Mouse (Mus musculus) kidney, postnatal 36 days (tissue): ENCODE results near the gene D330045A20Rik.

Experiments used
- DNase-seq, 2 experiments: peaks; one replicate each; pipeline ENCODE4 v3.0.0; 2021 to 2022; ENCODE audit warnings: mixed read lengths in 2 of 2

The D330045A20Rik gene

GRCm38 (mm10) chrX:139480022-139480894 is at the start of gene D330045A20Rik:
D330045A20Rik (plus strand) TSS chrX:139480367.
- peak in 1 of 2 experiments; percentile 28 for DNase-seq

- no peak for DNase-seq
Measured at GRCm38 (mm10) chrX:139432550-139432949, 47.6 kb upstream of the D330045A20Rik start.

- DNase-seq: no peak
Measured at GRCm38 (mm10) chrX:139435202-139435601, 45.0 kb upstream of the D330045A20Rik start.

GRCm38 (mm10) chrX:139441057-139441456 is 39.1 kb upstream of the D330045A20Rik start:
- peak in 1 of 2 experiments; percentile 2 for DNase-seq

GRCm38 (mm10) chrX:139456812-139457211 is 23.4 kb upstream of the D330045A20Rik start:
- no peak for DNase-seq

- DNase-seq: no peak
Measured at GRCm38 (mm10) chrX:139482083-139482482, 1.9 kb downstream of the D330045A20Rik start.

GRCm38 (mm10) chrX:139484974-139485373 is 4.8 kb downstream of the D330045A20Rik start:
- no peak for DNase-seq

- DNase-seq: no peak
Measured at GRCm38 (mm10) chrX:139516156-139516555, 36.0 kb downstream of the D330045A20Rik start.

- DNase-seq: no peak
Measured at GRCm38 (mm10) chrX:139519251-139519650, 39.1 kb downstream of the D330045A20Rik start.

GRCm38 (mm10) chrX:139524303-139525091 is 44.3 kb downstream of the D330045A20Rik start:
- peak; percentile 11 to 43 for DNase-seq

GRCm38 (mm10) chrX:139525724-139526123 is 45.6 kb downstream of the D330045A20Rik start:
- no peak for DNase-seq

- DNase-seq: no peak
Measured at GRCm38 (mm10) chrX:139526984-139527383, 46.8 kb downstream of the D330045A20Rik start.

GRCm38 (mm10) chrX:139529678-139530077 is 49.5 kb downstream of the D330045A20Rik start:
- DNase-seq: no peak

- no peak for DNase-seq
Measured at GRCm38 (mm10) chrX:139532293-139532692, 52.1 kb downstream of the D330045A20Rik start.

GRCm38 (mm10) chrX:139537641-139538397 is 57.7 kb downstream of the D330045A20Rik start:
- no peak for DNase-seq

- no peak for DNase-seq
Measured at GRCm38 (mm10) chrX:139543726-139544125, 63.6 kb downstream of the D330045A20Rik start.

- DNase-seq: no peak
Measured at GRCm38 (mm10) chrX:139550456-139550855, 70.3 kb downstream of the D330045A20Rik start.

- no peak for DNase-seq
Measured at GRCm38 (mm10) chrX:139552090-139552489, 71.9 kb downstream of the D330045A20Rik start.

GRCm38 (mm10) chrX:139562255-139562924 is 82.2 kb downstream of the D330045A20Rik start:
- peak; percentile 7 to 25 for DNase-seq

- DNase-seq: peak; percentile 21 to 44
Measured at GRCm38 (mm10) chrX:139562925-139563461, 82.8 kb downstream of the D330045A20Rik start, which contains the start of gene Rnf128. Rnf128 (plus strand) TSS chrX:139563316.

- DNase-seq: no peak
Measured at GRCm38 (mm10) chrX:139570054-139570453, 89.9 kb downstream of the D330045A20Rik start.
